Mouse (Mus musculus): Measurements from ENCODE around the gene Srpr.

DNA sequence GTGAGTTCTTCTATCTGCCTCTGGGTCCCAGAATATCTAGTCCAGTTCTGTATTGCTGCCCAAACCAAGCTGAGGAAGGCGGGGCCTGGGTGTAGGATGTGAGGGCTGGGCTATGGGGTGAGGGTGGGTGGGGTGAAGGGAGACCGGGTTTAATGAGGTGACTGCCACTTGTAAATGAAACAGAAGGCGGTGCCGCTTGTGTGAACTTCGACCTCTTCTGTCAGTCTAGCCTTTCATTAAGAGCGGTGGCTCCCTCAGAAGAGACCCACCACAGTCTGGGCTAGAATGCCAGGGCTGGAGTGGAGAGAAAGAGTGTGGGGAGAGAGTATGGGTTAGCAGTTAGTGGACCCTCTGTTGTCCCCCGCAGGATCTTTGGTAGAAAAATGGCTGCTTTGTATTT lies 90.0 kb downstream of the Srpr start:
- TF ChIP-seq CTCF (conservative IDR thresholded peaks at IDR 0.05; ENCODE audit: insufficient read depth, insufficient read length, low read depth, low read length) (no peak), POLR2A (IDR thresholded peaks at IDR 0.05; ENCODE audit: low read depth, low read length) (no peak)
